Mouse (Mus musculus): ENCODE measurements around the gene Nudt17.
"Not testable (repeated sequence)": the region's sequence is repeated elsewhere in the genome, so short reads cannot be mapped to it uniquely, and the experiment has no call there.

The Nudt17 gene

GRCm38 (mm10) chr3:96671519-96671918, 36.8 kb downstream of the Nudt17 start:
- no peak for DNase-seq (ENCODE audit: low read depth, low spot score)

- DNase-seq (ENCODE audit: low read depth, low spot score) = no peak
Measured at GRCm38 (mm10) chr3:96669727-96670468, 38.5 kb downstream of the Nudt17 start, which contains the start of gene Ankrd35. Ankrd35 (plus strand) TSS chr3:96670131.

- no peak for DNase-seq (ENCODE audit: low read depth, low spot score)
Measured at GRCm38 (mm10) chr3:96668424-96669067, 39.8 kb downstream of the Nudt17 start.

GRCm38 (mm10) chr3:96667316-96667715, 41.0 kb downstream of the Nudt17 start:
- DNase-seq (ENCODE audit: low read depth, low spot score) = no peak

- DNase-seq (ENCODE audit: low read depth, low spot score) = no peak
Measured at GRCm38 (mm10) chr3:96666916-96667315, 41.4 kb downstream of the Nudt17 start.

- DNase-seq (ENCODE audit: low read depth, low spot score) = not testable (repeated sequence)
Measured at GRCm38 (mm10) chr3:96665732-96666363, 42.5 kb downstream of the Nudt17 start.

- no peak for DNase-seq (ENCODE audit: low read depth, low spot score)
Measured at GRCm38 (mm10) chr3:96663432-96664239, 44.7 kb downstream of the Nudt17 start.

- no peak for DNase-seq (ENCODE audit: low read depth, low spot score)
Measured at GRCm38 (mm10) chr3:96662731-96663316, 45.5 kb downstream of the Nudt17 start.

GRCm38 (mm10) chr3:96660901-96661300, 47.5 kb downstream of the Nudt17 start:
- DNase-seq (ENCODE audit: low read depth, low spot score) = no peak
